Mouse (Mus musculus): ENCODE data around the gene Iqcc. TPM values are rescaled to one million over a fixed set of nuclear protein-coding genes. Genes with fewer than 3 reads are reported as not detected.

Gene Iqcc
- polyA plus RNA-seq, 1 experiment = 31.1 TPM

DNA sequence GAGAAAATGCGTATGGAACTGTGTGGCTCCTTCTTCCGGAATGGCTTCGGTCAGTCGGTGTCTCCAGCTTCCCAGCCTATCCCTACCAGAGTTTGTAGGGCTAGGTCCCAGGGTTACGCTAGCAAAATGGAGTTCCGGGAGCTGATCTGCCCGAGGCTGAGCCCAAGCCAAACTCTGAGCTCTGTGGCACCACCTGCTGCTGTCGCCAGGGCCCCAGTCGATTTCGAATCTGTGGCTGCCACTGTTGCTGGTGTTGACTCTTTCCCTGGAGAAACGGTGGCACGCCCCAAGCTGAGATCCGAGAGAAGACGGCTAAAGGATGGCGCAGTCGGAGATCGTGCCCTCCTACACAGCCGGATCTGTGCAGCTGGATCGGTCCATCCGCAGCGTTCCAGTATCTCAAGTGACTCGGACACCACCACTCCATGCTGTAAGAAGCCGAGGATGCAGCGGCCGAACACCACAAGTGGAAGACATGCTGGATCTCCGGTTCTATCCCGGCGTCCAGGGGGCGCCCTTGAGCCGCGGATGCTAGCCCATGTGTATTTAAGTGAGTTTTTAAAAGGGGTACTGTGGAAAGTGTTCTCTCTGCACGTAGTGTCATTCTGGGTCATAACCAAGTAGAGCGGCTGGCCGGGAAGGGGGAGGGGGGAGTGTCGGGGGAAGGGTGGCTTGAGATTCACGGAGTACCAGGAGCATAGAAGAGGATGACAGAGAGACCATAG lies 33.9 kb downstream of the Iqcc start:
- 1% methylated on average over 36 of the region's 36 CpGs for WGBS
- peak overlapping the region; percentile 91 for H3K4me3 ChIP-seq (replicated peaks; ENCODE audit: extremely low read depth, low read depth, low read length)
- no peaks in the 10 kb centered on the region for H3K4me1 ChIP-seq (ENCODE audit: control insufficient read depth, insufficient read depth, low read length)
- peak; percentile 86 for DNase-seq
- TF ChIP-seq POLR2A (IDR thresholded peaks at IDR 0.05; ENCODE audit: borderline replicate concordance, extremely low read depth, low read depth, low read length) = 0 out of 2 replicates have a peak, but pooled peaks have one; percentile 2
- peak; percentile 70 for TF ChIP-seq CTCF (IDR thresholded peaks at IDR 0.05; ENCODE audit: insufficient read depth, low read length)

DNA sequence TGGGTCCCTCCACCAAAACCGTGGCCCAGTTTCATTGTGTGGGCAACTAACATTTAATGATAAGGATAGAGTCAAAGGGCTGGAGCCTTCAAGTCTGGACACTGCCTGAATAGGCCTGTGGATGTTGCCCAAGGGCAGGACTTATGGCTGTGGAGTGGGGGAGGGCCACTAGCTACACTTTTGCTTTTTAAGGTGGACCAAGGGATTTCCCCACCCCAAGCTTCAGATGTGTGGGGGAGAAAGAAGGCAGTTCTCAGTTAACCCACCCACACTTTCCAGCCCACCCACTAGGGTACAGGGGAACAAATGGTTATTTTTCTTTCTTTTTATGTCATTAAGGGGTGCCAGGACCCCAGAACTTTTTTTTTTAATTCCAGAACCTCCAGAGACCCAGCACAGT lies 34.5 kb downstream of the Iqcc start:
- Histone ChIP-seq H3K4me3 (replicated peaks; ENCODE audit: extremely low read depth, low read depth, low read length) (peak overlapping the region; percentile 91), H3K4me1 (ENCODE audit: control insufficient read depth, insufficient read depth, low read length) (no peaks in the 10 kb centered on the region)
- 69% methylated on average over 1 of the region's 1 CpGs for WGBS
- no peak for DNase-seq
- TF ChIP-seq CTCF (IDR thresholded peaks at IDR 0.05; ENCODE audit: insufficient read depth, low read length) (no peak), POLR2A (IDR thresholded peaks at IDR 0.05; ENCODE audit: borderline replicate concordance, extremely low read depth, low read depth, low read length) (no peak)

- 72% methylated on average over 1 of the region's 1 CpGs for WGBS
- no peak for DNase-seq
- no peak overlapping the region for H3K4me3 ChIP-seq (replicated peaks; ENCODE audit: extremely low read depth, low read depth, low read length)
- TF ChIP-seq POLR2A (IDR thresholded peaks at IDR 0.05; ENCODE audit: borderline replicate concordance, extremely low read depth, low read depth, low read length) = no peak
- TF ChIP-seq CTCF (IDR thresholded peaks at IDR 0.05; ENCODE audit: insufficient read depth, low read length) = no peak
- H3K4me1 ChIP-seq (ENCODE audit: control insufficient read depth, insufficient read depth, low read length) = peaks cover 9% of the 10 kb centered on the region; the same call in 1 of the 2 replicates
Observed at GRCm38 (mm10) chr4:129582251-129582650, 36.6 kb downstream of the Iqcc start.

GRCm38 (mm10) chr4:129580347-129580746 lies 38.6 kb downstream of the Iqcc start:
- TF ChIP-seq CTCF (IDR thresholded peaks at IDR 0.05; ENCODE audit: insufficient read depth, low read length) = no peak
- WGBS = 41% methylated on average over 7 of the region's 7 CpGs
- DNase-seq = no peak
- Histone ChIP-seq H3K4me1 (ENCODE audit: control insufficient read depth, insufficient read depth, low read length) (peaks cover 10% of the 10 kb centered on the region; the same call in 1 of the 2 replicates), H3K4me3 (replicated peaks; ENCODE audit: extremely low read depth, low read depth, low read length) (no peak overlapping the region)

DNA sequence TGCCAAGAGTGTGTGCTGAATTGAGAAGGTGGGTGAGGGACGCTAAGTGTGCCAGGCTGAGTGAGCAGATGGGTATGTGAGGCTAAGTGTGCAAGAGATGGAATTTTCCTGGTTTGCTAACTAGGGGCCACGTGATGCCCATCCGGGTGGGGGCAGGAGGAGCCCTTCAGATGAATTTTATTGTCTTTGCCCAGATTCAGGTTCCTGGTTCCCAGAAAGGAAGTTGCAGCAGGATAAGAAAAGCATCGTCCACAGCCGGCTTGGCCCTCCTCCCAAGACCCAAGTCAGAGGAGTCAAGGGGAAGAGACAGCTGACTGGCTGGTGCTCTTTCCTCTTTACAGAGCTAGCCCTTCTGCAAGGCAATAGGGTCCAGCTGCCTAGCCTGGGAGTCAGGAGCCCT lies 40.4 kb downstream of the Iqcc start, which contains the start of gene Fam167b:
TSS of gene Fam167b (minus strand) at position 84 of the 400 bp plus-strand sequence.
- H3K4me1 ChIP-seq (ENCODE audit: control insufficient read depth, insufficient read depth, low read length) = peaks cover 10% of the 10 kb centered on the region; the same call in 1 of the 2 replicates
- 52% methylated on average over 5 of the region's 5 CpGs for WGBS
- no peak within 1 kb of the TSS for H3K4me3 ChIP-seq (replicated peaks; ENCODE audit: extremely low read depth, low read depth, low read length)
- no peak for TF ChIP-seq CTCF (IDR thresholded peaks at IDR 0.05; ENCODE audit: insufficient read depth, low read length)
- no peak for TF ChIP-seq POLR2A (IDR thresholded peaks at IDR 0.05; ENCODE audit: borderline replicate concordance, extremely low read depth, low read depth, low read length)
- DNase-seq = no peak

- Histone ChIP-seq H3K4me3 (replicated peaks; ENCODE audit: extremely low read depth, low read depth, low read length) (no peak overlapping the region), H3K4me1 (ENCODE audit: control insufficient read depth, insufficient read depth, low read length) (peaks cover 10% of the 10 kb centered on the region; the same call in 1 of the 2 replicates)
- 81% methylated on average over 7 of the region's 7 CpGs for WGBS
- DNase-seq = no peak
- no peak for TF ChIP-seq CTCF (IDR thresholded peaks at IDR 0.05; ENCODE audit: insufficient read depth, low read length)
- no peak for TF ChIP-seq POLR2A (IDR thresholded peaks at IDR 0.05; ENCODE audit: borderline replicate concordance, extremely low read depth, low read depth, low read length)
Observed at GRCm38 (mm10) chr4:129577688-129578087, 41.2 kb downstream of the Iqcc start.

DNA sequence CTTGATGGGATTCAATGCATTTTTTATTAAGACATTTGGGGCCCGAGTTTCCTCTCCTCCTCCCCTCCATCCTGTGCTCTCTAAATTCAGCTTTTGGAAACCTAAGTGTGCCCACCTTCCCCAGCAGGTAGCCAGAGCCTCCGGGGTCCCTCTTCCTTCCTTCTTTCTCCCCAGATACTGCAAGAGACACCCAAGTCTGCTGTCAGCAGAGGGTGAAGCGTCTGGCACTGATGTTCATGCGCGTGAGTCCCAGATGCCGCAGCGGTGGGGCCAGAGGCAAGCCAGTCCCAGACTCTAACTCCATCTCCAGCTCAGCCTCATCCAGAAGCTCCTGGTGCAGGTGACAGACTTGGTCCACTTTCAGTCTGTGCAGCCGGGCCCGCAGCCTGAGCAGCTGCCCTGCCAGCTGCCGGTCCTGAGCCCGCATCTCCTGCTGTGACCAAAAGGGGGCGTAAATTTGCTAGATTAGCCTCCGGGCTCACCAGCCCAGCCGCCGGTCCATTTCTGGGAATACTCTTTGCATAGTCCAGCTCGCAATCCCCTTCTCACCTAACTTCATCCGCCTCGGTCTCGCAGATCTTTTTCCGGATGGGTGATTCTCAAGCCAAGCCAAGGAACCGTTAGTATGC lies 41.9 kb downstream of the Iqcc start:
- no peak overlapping the region for H3K4me3 ChIP-seq (replicated peaks; ENCODE audit: extremely low read depth, low read depth, low read length)
- TF ChIP-seq CTCF (IDR thresholded peaks at IDR 0.05; ENCODE audit: insufficient read depth, low read length) = peak; percentile 59
- TF ChIP-seq POLR2A (IDR thresholded peaks at IDR 0.05; ENCODE audit: borderline replicate concordance, extremely low read depth, low read depth, low read length) = no peak
- DNase-seq = peak; percentile 65
- 31% methylated on average over 21 of the region's 21 CpGs for WGBS
- peaks cover 10% of the 10 kb centered on the region; the same call in 1 of the 2 replicates for H3K4me1 ChIP-seq (ENCODE audit: control insufficient read depth, insufficient read depth, low read length)

DNA sequence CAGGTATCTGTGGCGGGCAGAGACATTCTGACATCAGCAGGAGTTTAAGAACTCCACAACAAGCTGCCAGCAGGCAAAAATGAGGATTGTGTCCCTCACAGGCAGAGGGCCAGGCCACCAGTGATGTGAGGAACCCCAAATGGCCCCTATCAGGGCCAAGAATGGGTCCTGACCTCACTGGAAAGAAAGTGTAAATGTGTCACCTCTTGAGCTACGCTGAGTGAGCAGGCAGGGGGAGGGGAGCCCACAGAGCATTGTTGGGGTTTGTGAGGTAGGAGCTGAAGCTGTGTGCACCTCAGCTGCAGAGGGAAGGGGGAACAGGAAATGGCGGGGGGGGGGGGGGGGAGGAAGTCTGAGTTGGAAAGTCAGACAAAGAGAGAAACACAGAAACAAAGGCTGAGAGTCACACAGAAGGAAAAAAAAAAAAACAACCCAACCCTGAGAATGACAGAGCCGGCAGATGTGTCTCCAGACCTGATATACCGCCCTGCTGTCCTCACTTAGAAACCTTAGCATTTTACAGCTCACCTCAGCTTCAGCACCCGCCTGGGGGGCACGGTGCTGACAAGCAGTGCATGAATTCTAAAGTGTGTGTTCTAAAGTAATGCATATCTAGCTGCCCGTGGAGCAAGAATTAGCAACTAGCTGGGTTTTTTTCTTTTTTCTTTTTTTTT lies 43.6 kb downstream of the Iqcc start:
- no peak for DNase-seq
- Histone ChIP-seq H3K4me1 (ENCODE audit: control insufficient read depth, insufficient read depth, low read length) (peaks cover 10% of the 10 kb centered on the region; the same call in 1 of the 2 replicates), H3K4me3 (replicated peaks; ENCODE audit: extremely low read depth, low read depth, low read length) (no peak overlapping the region)
- WGBS = 26% methylated on average over 8 of the region's 8 CpGs
- TF ChIP-seq CTCF (IDR thresholded peaks at IDR 0.05; ENCODE audit: insufficient read depth, low read length) = no peak
- no peak for TF ChIP-seq POLR2A (IDR thresholded peaks at IDR 0.05; ENCODE audit: borderline replicate concordance, extremely low read depth, low read depth, low read length)

- TF ChIP-seq CTCF (IDR thresholded peaks at IDR 0.05; ENCODE audit: insufficient read depth, low read length) (no peak), POLR2A (IDR thresholded peaks at IDR 0.05; ENCODE audit: borderline replicate concordance, extremely low read depth, low read depth, low read length) (no peak)
- H3K4me3 ChIP-seq (replicated peaks; ENCODE audit: extremely low read depth, low read depth, low read length) = no peak within 1 kb of the TSS
- no peak for DNase-seq
- H3K4me1 ChIP-seq (ENCODE audit: control insufficient read depth, insufficient read depth, low read length) = peaks cover 7% of the 10 kb centered on the region; the same call in 1 of the 2 replicates
- 84% methylated on average over 8 of the region's 8 CpGs for WGBS
Observed at GRCm38 (mm10) chr4:129573430-129573829, 45.5 kb downstream of the Iqcc start, which contains the start of gene Lck. TSS of gene Lck (minus strand) at chr4:129573641.

All from lung, adult 2 months (tissue).